Mouse (Mus musculus) ES-E14 (cell line): ENCODE data around the gene Ano2. TPM values are rescaled to one million over a fixed set of nuclear protein-coding genes. Genes with fewer than 3 reads are reported as not detected.
A peak's percentile ranks its signal among the peaks of the same experiment; 100 is the strongest.

Experiments
- DNase-seq: peaks from one replicate; pipeline ENCODE4 v3.0.0-alpha.2; 2013; ENCODE audit warnings: low read depth, low spot score
- H3K27ac ChIP-seq: 2 replicates; pipeline ENCODE4 v1.5.1; 2012; ENCODE audit warnings: low read depth, mild to moderate bottlenecking, low read length, moderate library complexity, mixed read lengths; ENCODE audit not compliant: poor library complexity, insufficient read depth, severe bottlenecking
- H3K36me3 ChIP-seq: 2 replicates; pipeline ENCODE4 v1.6.1; 2012; ENCODE audit warnings: mild to moderate bottlenecking, low read length, moderate library complexity, mixed read lengths; ENCODE audit not compliant: control insufficient read depth, poor library complexity, insufficient read depth, severe bottlenecking
- H3K4me1 ChIP-seq, 2 experiments: fragments of 150-350 bp in 1 of 2; sonication (generic) in 1 of 2; 2 replicates each; pipeline ENCODE4 v1.6.1; 2012; ENCODE audit warnings: low read length in 2 of 2, mild to moderate bottlenecking in 1 of 2, mixed read lengths in 1 of 2; ENCODE audit not compliant: control insufficient read depth in 2 of 2, insufficient read depth in 2 of 2, poor library complexity in 1 of 2
- H3K4me3 ChIP-seq, 2 experiments: fragments of 150-350 bp in 1 of 2; sonication (generic) in 1 of 2; 2 replicates each; pipeline ENCODE4 v1.5.1; 2012; ENCODE audit warnings: low read length in 2 of 2, low read depth in 1 of 2, mild to moderate bottlenecking in 1 of 2, mixed read lengths in 1 of 2; ENCODE audit not compliant: insufficient read depth in 1 of 2, poor library complexity in 1 of 2, severe bottlenecking in 1 of 2
- H3K9ac ChIP-seq: 2 replicates; pipeline ENCODE4 v1.6.1; 2012; ENCODE audit warnings: low read depth, mild to moderate bottlenecking, low read length, mixed read lengths; ENCODE audit not compliant: poor library complexity, insufficient read depth, severe bottlenecking
- H3K9me3 ChIP-seq: fragments of 150-350 bp; sonication (generic); 2 replicates; pipeline ENCODE4 v1.6.1; 2012; ENCODE audit warnings: low read depth, mild to moderate bottlenecking, low read length; ENCODE audit not compliant: control insufficient read depth, insufficient read depth
- CHD2 ChIP-seq: IDR thresholded peaks from 2 replicates; pipeline ENCODE4 v1.6.1; 2014; ENCODE audit warnings: mild to moderate bottlenecking, low read depth, low read length, inconsistent platforms
- HCFC1 ChIP-seq: IDR thresholded peaks from 2 replicates; pipeline ENCODE4 v1.6.1; 2012; ENCODE audit warnings: low read length, inconsistent platforms, borderline replicate concordance; ENCODE audit not compliant: insufficient read depth
- MAFK ChIP-seq: IDR thresholded peaks from 2 replicates; pipeline ENCODE4 v1.6.1; 2014; ENCODE audit warnings: mild to moderate bottlenecking, low read depth, low read length, inconsistent platforms; ENCODE audit not compliant: insufficient read depth
- ZC3H11A ChIP-seq: IDR thresholded peaks from 2 replicates; pipeline ENCODE4 v1.6.1; 2012; ENCODE audit warnings: low read depth, mild to moderate bottlenecking, inconsistent platforms, low read length, borderline replicate concordance
- ZNF384 ChIP-seq: IDR thresholded peaks from 2 replicates; pipeline ENCODE4 v1.6.1; 2012; ENCODE audit warnings: low read depth, low read length, inconsistent platforms
- in situ Hi-C, 2 experiments: fragments of 600-800 bp; cut with MboI; formaldehyde crosslinking; loops; one replicate each; pipeline ENCODE4 v1.15.1; 2025; ENCODE audit warnings: low sequenced_read_pairs in 2 of 2, inconsistent platforms in 1 of 2; ENCODE audit not compliant: unreplicated experiment in 2 of 2
- total RNA-seq: library from RNA; depleted of rRNA; stranded (reverse); fragments of 300-350 nt; gene quantifications from 2 replicates; pipeline ENCODE4 v1.2.3, GENCODE M21; 2012; rRNA removed

Ano2 gene
- total RNA-seq, result 0.21 and 0.27 TPM in 2 replicates

GRCm38 (mm10) chr6:125690057-125690703 is at the start of gene Ano2:
Gene Ano2, plus strand, starts transcription at chr6:125690419.
- in situ Hi-C loops, result no loop called here
- Histone ChIP-seq H3K9ac (no peak within 1 kb of the TSS; the same call in 1 of the 2 replicates), H3K4me3 (peak within 1 kb of the TSS in 1 of 2 experiments; percentile 44; a peak in 1 of 4 replicates), H3K9me3 (no peaks in the 10 kb centered on the region), H3K27ac (no peak within 1 kb of the TSS), H3K4me1 (no peaks in the 10 kb centered on the region), H3K36me3 (no peaks in the 10 kb centered on the region)
- no peak for DNase-seq
- TF ChIP-seq MAFK (no peak), HCFC1 (no peak), ZC3H11A (no peak), ZNF384 (no peak), CHD2 (no peak)

DNA sequence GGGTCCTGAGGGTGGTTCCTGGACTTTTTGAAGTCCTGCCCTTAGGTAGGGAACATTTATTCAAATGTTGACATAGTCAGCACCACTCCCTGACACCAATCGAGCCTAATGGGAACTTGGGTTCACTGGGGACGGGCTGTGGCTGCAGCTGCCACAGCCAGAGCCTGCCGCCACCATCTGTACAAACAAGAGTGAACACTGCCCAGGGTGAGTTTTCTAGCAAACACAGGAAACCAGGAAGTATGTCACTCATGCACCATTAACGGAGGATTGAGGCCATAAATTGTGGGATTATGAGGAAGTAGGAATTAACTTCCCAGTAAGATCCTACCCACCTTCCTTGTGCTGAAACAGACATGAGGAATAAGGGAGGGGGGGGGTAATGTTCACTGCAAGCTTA is 49.7 kb upstream of the Ano2 start:
- no peak overlapping the region for H3K9ac ChIP-seq
- in situ Hi-C loops, result no loop called here
- TF ChIP-seq MAFK (no peak), ZNF384 (no peak), CHD2 (no peak), HCFC1 (no peak), ZC3H11A (no peak)
- no peak for DNase-seq
- no peaks in the 10 kb centered on the region for H3K9me3 ChIP-seq
- no peak overlapping the region for H3K27ac ChIP-seq
- H3K36me3 ChIP-seq, result no peaks in the 10 kb centered on the region
- H3K4me3 ChIP-seq, result no peak overlapping the region
- no peaks in the 10 kb centered on the region for H3K4me1 ChIP-seq

- Histone ChIP-seq H3K9me3 (no peaks in the 10 kb centered on the region), H3K4me3 (no peak overlapping the region), H3K4me1 (no peaks in the 10 kb centered on the region), H3K27ac (no peak overlapping the region), H3K36me3 (no peaks in the 10 kb centered on the region), H3K9ac (no peak overlapping the region)
- in situ Hi-C loops, result no loop called here
- TF ChIP-seq ZNF384 (no peak), MAFK (no peak), CHD2 (no peak), HCFC1 (no peak), ZC3H11A (no peak)
- no peak for DNase-seq
Observed at GRCm38 (mm10) chr6:125641146-125641545, 49.1 kb upstream of the Ano2 start.

DNA sequence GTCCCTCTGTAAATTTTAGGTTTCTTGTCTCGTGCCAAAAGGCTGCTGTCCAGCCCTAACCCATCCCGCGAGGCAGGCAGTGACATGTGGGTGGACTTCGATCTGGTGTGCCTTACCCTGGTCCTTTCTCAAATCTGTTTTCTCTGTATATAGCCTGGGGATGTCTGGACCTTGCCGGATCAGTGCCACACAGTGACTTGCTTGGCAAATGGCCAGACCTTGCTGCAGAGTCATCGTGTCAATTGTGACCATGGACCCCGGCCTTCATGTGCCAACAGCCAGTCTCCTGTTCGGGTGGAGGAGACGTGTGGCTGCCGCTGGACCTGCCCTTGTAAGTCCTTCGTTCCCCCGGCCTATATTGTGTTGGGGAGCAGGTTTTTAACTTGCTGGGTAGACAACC is 41.3 kb upstream of the Ano2 start:
- Histone ChIP-seq H3K9ac (no peak overlapping the region), H3K4me3 (no peak overlapping the region), H3K27ac (no peak overlapping the region), H3K4me1 (no peaks in the 10 kb centered on the region), H3K36me3 (no peaks in the 10 kb centered on the region), H3K9me3 (no peaks in the 10 kb centered on the region)
- in situ Hi-C loops, result no loop called here
- TF ChIP-seq CHD2, result no peak
- no peak for TF ChIP-seq HCFC1
- DNase-seq, result no peak

DNA sequence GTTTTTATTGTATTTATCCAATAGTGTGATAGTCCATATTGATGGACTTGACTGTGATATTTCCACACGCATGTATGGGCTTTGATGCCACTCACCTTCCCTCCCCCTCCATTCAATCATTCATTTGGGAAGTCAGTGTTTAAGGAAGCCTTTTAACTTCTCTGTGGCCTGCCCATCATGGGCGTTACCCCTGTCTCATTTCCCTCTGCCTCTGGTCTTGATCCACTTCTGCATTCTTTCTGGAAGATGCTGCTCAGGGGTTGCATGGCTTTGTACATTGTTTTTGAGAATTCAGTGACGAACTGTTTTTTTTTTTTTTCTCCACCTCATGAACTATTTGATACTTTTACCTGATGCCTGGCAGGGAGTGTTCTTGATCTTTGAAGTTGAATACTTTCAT is 38.9 kb upstream of the Ano2 start:
- in situ Hi-C loops, result no loop called here
- Histone ChIP-seq H3K36me3 (no peaks in the 10 kb centered on the region), H3K27ac (no peak overlapping the region), H3K4me3 (no peak overlapping the region), H3K9me3 (no peaks in the 10 kb centered on the region), H3K9ac (no peak overlapping the region), H3K4me1 (no peaks in the 10 kb centered on the region)
- no peak for TF ChIP-seq ZC3H11A
- no peak for TF ChIP-seq MAFK
- TF ChIP-seq CHD2, result no peak
- no peak for TF ChIP-seq HCFC1
- no peak for TF ChIP-seq ZNF384
- no peak for DNase-seq
